Mouse (Mus musculus) R1 (cell line): ENCODE data around the gene Gm3755.
"Not testable (repeated sequence)": the region's sequence is repeated elsewhere in the genome, so short reads cannot be mapped to it uniquely, and the experiment has no call there.

Experiments
- DNase-seq: peaks from one replicate; pipeline ENCODE4 v3.0.0-alpha.2; 2018; ENCODE audit warnings: low read depth, low spot score

Gene Gm3755

GRCm38 (mm10) chr14:7450817-7451216 is at the start of gene Gm3755:
Gene Gm3755 (minus strand): TSS chr14:7450917.
- DNase-seq = not testable (repeated sequence)

GRCm38 (mm10) chr14:7488731-7489130 is 38.0 kb upstream of the Gm3755 start:
- DNase-seq = peak; percentile 1

- not testable (repeated sequence) for DNase-seq
These were observed 32.9 kb upstream of the Gm3755 start, which contains the start of gene Gm3752 for GRCm38 (mm10) chr14:7483662-7484061. Gene Gm3752 (minus strand): TSS chr14:7483762.

DNA sequence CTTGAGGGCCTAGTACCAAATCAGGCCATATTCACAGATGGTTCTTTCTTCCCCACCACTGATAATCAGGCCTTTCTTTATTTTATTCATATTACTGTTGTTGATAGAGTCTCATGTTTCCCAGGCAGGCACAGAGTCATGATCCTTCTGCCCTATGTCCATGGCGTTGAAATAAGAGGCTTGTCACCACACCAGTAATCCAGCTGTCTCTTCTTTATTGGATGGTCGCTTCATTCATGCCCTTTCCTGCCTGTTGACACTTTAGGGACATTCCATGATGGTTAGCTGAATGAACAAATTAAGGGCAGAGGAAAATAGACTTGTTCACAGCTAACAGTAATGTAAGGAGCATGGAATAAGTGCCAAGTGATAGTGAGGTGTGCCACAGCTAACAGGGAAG is 28.2 kb downstream of the Gm3755 start:
- DNase-seq = peak; percentile 2
